Mouse (Mus musculus): Measurements from ENCODE around the gene Gm10961.

Gene Gm10961

DNA sequence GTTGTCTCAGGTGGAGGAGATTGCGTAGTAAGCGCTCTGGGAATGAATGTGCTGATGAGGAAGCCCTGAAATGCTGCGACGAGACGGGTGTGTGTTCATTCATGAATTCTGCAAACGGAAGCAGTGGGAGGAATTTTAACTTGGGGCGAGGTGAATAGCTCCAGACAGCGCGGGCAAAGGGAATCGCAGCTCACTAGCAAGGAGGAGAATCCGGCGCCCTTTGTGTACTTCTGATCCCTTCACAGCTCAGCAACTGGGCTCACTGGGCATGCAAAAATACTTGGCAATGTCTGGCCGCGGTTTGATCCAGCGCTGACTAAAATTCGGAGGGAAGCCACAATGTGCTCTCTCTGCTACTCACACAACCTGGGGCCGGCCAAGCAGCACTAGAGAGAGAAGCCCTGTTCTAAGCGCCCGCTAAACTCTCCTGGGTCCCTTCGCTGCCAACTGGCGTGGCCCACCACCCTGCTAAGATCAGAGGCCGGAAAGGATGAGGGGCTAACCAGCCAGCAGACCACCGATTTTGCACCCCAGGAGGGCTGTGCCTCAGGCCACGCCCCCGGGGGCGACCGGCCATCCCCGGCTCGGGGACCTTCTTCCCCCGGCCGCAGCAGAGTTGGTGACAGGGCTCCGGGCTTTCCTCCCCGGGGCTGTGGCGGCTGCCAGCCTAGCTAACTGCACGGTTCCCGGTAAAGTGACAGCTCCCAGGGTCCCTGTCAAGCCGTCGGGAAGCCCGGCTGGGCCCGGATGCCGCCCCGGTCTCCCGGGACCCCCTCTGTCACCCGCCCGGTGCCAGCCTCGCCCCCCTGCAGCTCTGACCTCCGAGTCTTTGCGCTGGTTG, at the start of gene Gm10961:
Gene Gm10961, plus strand, starts transcription at position 641 of the 841 bp plus-strand sequence.
- peak; percentile 36 for DNase-seq (ENCODE audit: low read depth, low spot score)

GRCm38 (mm10) chr3:107582130-107582874, 48.8 kb upstream of the Gm10961 start:
- DNase-seq (ENCODE audit: low read depth, low spot score) = no peak

GRCm38 (mm10) chr3:107582875-107583767, 48.0 kb upstream of the Gm10961 start:
- peak; percentile 16 for DNase-seq (ENCODE audit: low read depth, low spot score)

GRCm38 (mm10) chr3:107583893-107584292, 47.2 kb upstream of the Gm10961 start:
- no peak for DNase-seq (ENCODE audit: low read depth, low spot score)

DNA sequence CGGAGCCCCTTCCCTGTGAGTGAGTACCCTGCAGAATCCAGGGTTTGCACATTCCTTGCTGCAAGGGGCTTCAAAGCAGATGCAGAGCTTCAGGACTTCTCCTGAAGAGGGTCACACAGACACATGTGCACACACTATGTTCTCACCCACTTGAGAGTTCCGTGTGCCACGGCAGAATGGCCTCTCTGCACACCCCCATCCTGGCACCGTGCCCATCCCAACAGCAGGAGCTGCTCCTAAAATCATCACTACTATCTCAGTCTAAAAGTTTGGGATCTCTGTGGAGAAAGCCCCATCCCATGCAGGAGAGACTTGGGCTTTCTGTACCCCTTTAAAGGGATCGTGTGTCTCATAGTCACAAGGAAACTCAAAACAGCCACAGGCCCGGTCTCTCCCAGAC, 44.6 kb upstream of the Gm10961 start:
- no peak for DNase-seq (ENCODE audit: low read depth, low spot score)

DNA sequence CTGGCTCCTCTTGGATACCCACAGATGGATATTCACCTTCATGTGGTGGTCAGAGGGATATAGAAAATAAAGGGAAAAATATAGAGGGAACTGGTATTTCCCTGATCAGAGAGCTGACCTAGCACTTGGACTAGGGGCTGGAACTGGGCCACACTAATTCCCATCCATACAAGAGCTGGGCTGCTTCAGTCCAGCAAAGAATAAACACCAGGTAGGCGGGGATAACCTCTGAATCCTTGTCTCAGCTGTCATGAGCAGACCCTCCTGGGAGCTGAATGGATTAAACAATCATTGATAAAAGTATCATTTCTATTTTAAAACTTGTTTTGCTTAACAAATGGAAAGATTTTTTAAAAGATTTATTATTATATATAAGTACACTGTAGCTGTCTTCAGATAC, 39.5 kb upstream of the Gm10961 start:
- DNase-seq (ENCODE audit: low read depth, low spot score) = no peak

DNA sequence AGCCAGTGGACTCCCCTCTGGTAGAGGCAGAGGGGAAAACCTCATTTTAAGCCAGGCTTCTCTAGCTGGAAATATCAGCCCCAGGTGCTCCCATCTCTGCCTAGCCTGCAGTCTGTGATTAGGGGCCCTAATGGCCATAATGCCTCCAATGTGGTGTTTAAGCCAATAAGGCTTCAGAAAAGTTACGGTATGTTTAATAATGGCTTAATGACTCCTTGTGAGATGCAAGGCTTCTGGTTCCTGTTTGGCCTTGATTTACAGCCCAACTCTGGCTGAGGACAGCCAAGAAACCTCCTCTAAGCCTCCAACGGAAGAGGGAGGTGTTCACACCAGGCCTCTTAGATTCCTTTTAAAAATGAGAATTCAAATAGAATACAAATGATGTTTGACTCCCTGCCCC, 37.5 kb upstream of the Gm10961 start:
- DNase-seq (ENCODE audit: low read depth, low spot score) = no peak

DNA sequence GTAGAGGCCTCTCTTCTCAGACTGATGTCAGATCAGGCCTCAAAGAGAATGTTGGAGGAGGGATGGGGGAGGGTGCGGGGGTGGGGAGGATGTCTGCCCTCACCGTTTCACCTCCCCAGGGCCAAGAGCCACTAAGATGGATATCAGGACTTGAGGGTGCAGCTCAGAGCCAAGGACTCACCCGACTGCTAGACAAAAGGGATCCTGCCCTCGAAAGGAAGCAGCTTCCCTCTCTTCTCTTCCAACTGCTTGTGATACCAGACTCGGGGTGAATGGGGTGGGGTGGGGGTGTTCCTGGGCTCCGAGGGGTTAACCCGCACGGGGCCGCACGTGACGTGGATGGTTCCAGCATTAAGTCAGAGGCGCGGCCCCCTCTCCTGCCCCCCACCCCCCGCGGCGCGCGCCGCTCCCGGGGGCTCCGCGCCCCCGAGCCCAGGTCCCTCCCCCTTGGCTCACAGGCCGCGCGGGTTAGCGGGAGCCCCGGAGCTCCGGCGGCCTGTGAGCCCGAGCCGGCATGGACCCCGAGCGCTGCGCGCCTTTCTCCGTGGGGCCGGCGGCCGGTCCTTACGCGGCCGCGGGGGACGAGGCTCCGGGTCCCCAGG, 36.4 kb upstream of the Gm10961 start, which contains the start of gene Alx3:
Gene Alx3, plus strand, starts transcription at position 370 of the 602 bp plus-strand sequence.
- peak; percentile 35 for DNase-seq (ENCODE audit: low read depth, low spot score)

GRCm38 (mm10) chr3:107595264-107595937, 35.7 kb upstream of the Gm10961 start:
- DNase-seq (ENCODE audit: low read depth, low spot score) = peak; percentile 9

- peak; percentile 35 for DNase-seq (ENCODE audit: low read depth, low spot score)
Measured at GRCm38 (mm10) chr3:107595938-107596461, 35.1 kb upstream of the Gm10961 start.

- DNase-seq (ENCODE audit: low read depth, low spot score) = peak; percentile 16
Measured at GRCm38 (mm10) chr3:107596559-107596958, 34.6 kb upstream of the Gm10961 start.

DNA sequence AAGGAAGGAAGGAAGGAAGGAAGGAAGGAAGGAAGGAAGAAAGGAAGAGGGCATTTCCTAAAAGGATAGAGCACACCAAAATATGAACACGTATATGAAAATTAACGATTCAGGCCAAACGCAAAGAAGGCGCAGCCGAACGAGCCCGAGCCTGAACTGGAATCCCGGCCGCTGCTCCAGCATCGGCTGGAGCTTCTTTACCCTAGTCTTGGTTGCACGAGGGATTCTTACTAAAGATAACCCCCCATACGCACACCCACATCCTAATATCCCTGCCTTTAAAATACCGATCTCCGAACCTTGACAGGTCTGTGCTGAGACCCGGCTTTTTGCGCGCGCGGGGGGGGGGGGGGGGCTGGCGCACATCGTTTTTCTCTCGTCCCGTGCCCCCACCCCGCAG, 34.0 kb upstream of the Gm10961 start:
- DNase-seq (ENCODE audit: low read depth, low spot score) = no peak

DNA sequence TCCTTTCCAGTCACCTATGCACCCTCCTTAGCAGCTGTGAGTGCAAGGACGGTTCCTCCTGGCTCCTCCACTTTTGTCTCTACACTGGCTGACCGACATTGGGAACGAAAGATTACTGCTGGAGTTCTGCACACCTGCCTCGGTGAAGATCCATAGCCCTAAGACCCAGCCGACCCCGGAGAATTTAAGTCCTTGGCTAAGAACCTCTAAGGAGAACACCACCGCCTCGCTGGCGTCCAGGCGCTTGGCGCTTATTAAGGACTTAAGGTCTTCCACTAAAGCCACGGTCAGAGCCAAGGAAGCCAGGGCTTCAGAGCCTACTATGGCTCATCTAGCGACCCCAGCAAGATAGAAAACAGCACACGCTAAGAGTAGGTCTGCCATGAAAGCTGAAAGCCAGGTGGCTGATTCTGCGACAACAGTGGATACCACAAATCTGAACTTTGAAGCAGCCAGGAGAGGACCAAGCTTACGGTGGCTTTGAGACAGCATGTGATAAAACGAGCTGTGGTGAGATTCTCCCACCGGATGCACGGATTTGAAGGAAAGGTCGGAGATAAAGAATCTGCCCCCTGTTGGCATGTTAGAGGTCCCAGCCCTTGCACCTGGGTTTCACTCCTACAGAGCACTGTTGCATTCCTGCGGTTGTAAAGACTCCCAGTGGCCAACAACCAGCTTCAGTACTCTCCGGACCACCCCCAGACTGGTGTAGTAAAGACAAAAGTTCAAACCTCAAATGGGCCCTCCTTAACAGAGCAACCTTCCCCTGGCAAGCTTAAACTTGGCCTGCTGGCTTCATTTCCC, 33.3 kb upstream of the Gm10961 start:
- peak; percentile 44 for DNase-seq (ENCODE audit: low read depth, low spot score)

DNA sequence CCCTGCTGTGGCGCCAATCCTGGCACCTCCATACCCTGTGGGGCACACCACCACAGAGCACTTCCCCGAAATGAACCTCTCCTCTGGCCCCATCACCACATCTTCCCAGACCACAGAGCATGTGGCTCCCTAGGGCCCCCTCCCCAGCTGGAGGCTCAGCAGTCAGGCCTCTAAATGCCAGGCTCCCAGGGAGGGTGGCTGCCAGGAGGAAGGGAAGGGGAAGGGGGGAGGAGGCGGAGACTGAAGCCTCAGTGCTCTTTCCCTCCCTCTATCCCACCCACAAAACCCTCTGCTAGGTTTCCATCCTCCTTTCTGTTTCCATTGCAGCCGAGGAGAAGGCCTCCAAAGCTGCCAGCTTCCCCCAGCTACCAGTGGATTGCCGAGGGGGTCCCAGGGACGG, 31.0 kb upstream of the Gm10961 start:
- no peak for DNase-seq (ENCODE audit: low read depth, low spot score)

DNA sequence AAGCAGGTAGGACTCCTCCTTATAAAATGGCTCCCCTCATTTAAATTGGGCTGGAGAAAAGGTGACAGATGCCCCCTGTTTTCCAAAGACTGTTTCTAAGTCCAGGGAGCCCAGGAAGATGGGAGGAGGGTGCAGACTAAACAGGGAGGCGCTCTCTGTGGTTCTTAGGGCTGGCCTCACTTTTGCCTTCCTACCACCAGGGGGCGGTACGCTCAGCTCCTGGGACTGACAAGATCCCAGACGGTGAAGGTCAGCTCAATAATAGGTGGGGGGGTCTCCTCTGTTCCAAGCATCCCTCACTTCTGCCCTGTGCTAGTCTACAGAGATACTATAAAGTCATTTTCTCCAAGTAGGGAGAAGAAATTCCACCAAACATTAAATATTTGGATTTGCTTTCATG, 25.8 kb upstream of the Gm10961 start:
- DNase-seq (ENCODE audit: low read depth, low spot score) = peak; percentile 78

DNA sequence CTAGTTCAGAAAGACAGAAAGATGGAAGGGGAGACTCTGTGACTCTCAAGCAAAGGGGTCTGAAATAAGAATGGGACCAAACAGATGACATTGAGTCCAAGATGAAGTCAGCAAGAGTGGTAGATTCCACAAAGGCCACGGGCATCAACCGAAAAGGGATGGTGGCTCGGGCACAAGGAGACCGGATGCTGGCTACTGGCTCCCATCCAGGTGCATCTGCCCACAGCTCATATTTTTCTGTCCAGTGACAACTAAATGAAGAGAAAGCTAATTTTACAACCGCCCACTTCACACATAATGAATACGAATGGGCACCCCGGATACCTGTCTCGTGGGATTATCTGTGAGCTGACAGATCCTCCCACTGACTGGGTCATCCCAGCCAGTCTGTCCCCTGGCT, 23.9 kb upstream of the Gm10961 start:
- no peak for DNase-seq (ENCODE audit: low read depth, low spot score)

- DNase-seq (ENCODE audit: low read depth, low spot score) = no peak
Measured at GRCm38 (mm10) chr3:107608808-107609207, 22.3 kb upstream of the Gm10961 start.

- DNase-seq (ENCODE audit: low read depth, low spot score) = no peak
Measured at GRCm38 (mm10) chr3:107609376-107609775, 21.7 kb upstream of the Gm10961 start.

- no peak for DNase-seq (ENCODE audit: low read depth, low spot score)
Measured at GRCm38 (mm10) chr3:107611394-107611793, 19.7 kb upstream of the Gm10961 start.

Measured in ES-CJ7 (cell line).